Mouse (Mus musculus) limb, embryonic 10.5 days (tissue): ENCODE results near the gene Gm14597. TPM values are rescaled to one million over a fixed set of nuclear protein-coding genes. Genes with fewer than 3 reads are reported as not detected.
A peak's percentile ranks its signal among the peaks of the same experiment; 100 is the strongest.
"Not testable (repeated sequence)": the region's sequence is repeated elsewhere in the genome, so short reads cannot be mapped to it uniquely, and the experiment has no call there.

Experiments used
- DNase-seq: peaks from one replicate; pipeline ENCODE4 v3.0.0-alpha.2; 2017; ENCODE audit warnings: low spot score
- H3K27ac ChIP-seq: fragments of 300-500 bp; sonication (generic); 2 replicates; pipeline ENCODE4 v1.5.1; 2016; ENCODE audit warnings: mild to moderate bottlenecking
- H3K27me3 ChIP-seq: fragments of 300-500 bp; sonication (generic); 2 replicates; pipeline ENCODE4 v1.6.1; 2016; ENCODE audit warnings: low read depth, mild to moderate bottlenecking; ENCODE audit not compliant: poor library complexity, severe bottlenecking
- H3K36me3 ChIP-seq: fragments of 300-500 bp; sonication (generic); 2 replicates; pipeline ENCODE4 v1.6.1; 2016; ENCODE audit warnings: mild to moderate bottlenecking, moderate library complexity
- H3K4me1 ChIP-seq: fragments of 300-500 bp; sonication (generic); 2 replicates; pipeline ENCODE4 v1.6.1; 2016
- H3K4me3 ChIP-seq: fragments of 300-500 bp; sonication (generic); 2 replicates; pipeline ENCODE4 v1.5.1; 2016; ENCODE audit warnings: mild to moderate bottlenecking, moderate library complexity
- H3K9me3 ChIP-seq: fragments of 300-500 bp; sonication (generic); replicated peaks from 2 replicates; pipeline ENCODE4 v1.6.1; 2016; ENCODE audit warnings: mild to moderate bottlenecking
- WGBS: fragments of 180-500 bp; shearing (Covaris S2); methylation state at CpG from one replicate; pipeline ENCODE4 v1.1.7; 2016; 5-methylcytosine and 5-hydroxymethylcytosine counted together
- polyA plus RNA-seq: library from polyadenylated mRNA; unstranded; fragments of >200 nt; fragmentation: Nextera tagmentation; extraction: Ambion mirVana; gene quantifications from 2 replicates; pipeline ENCODE4 v1.2.1, GENCODE M21; 2016

Gene Gm14597
- polyA plus RNA-seq, result not detected in 2 replicates

- H3K9me3 ChIP-seq, H3K27me3 ChIP-seq, DNase-seq, H3K36me3 ChIP-seq, H3K4me1 ChIP-seq: not testable (repeated sequence)
- peak within 1 kb of the TSS; percentile 49 for H3K4me3 ChIP-seq
- 56% methylated on average over 3 of the region's 4 CpGs for WGBS
- 0 out of 2 replicates have a peak within 1 kb of the TSS, but pooled peaks have one; percentile 64 for H3K27ac ChIP-seq
Observed at GRCm38 (mm10) chrX:53608879-53609278, at the start of gene Gm14597. TSS of gene Gm14597 (minus strand) at chrX:53608979.

DNA sequence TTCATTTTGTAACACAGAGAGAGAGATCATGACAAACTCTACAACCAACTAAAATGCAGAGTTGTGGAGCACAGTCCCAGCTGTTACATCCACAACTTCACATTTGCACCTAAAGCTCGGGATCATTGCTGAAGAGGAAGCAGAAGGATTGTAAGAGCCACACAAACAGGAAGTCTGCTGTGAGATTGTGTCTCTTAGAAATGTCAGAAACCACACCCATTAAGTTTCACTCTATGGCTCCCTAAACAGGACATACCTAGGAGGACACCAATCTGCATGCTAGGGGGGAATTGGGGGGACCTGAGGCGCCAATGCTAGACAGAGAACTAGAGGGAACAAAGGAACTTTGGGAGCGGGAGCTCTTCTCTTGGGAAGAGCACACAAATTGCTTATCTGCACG lies 44.1 kb upstream of the Gm14597 start:
- H3K4me3 ChIP-seq, H3K9me3 ChIP-seq, H3K36me3 ChIP-seq, H3K27me3 ChIP-seq, H3K4me1 ChIP-seq, H3K27ac ChIP-seq, DNase-seq: not testable (repeated sequence)
- WGBS, result 71% methylated on average over 4 of the region's 4 CpGs

GRCm38 (mm10) chrX:53645885-53646284 lies 37.1 kb upstream of the Gm14597 start:
- DNase-seq, result no peak
- WGBS, result 88% methylated on average over 6 of the region's 6 CpGs
- no peak overlapping the region for H3K27ac ChIP-seq
- H3K27me3 ChIP-seq, result no peaks in the 10 kb centered on the region
- H3K9me3 ChIP-seq, result no peaks in the 10 kb centered on the region
- H3K36me3 ChIP-seq, result no peaks in the 10 kb centered on the region
- H3K4me1 ChIP-seq, result no peaks in the 10 kb centered on the region
- H3K4me3 ChIP-seq, result no peak overlapping the region

GRCm38 (mm10) chrX:53642980-53643961 lies 34.5 kb upstream of the Gm14597 start, which contains the start of gene Rtl8a:
TSS of gene Rtl8a (minus strand) at chrX:53643682.
- peak; percentile 83 for DNase-seq
- peak within 1 kb of the TSS; percentile 37 for H3K4me3 ChIP-seq
- not testable (repeated sequence) for H3K9me3 ChIP-seq, H3K4me1 ChIP-seq, H3K27me3 ChIP-seq, H3K36me3 ChIP-seq, H3K27ac ChIP-seq
- WGBS, result 8% methylated on average over 14 of the region's 50 CpGs

DNA sequence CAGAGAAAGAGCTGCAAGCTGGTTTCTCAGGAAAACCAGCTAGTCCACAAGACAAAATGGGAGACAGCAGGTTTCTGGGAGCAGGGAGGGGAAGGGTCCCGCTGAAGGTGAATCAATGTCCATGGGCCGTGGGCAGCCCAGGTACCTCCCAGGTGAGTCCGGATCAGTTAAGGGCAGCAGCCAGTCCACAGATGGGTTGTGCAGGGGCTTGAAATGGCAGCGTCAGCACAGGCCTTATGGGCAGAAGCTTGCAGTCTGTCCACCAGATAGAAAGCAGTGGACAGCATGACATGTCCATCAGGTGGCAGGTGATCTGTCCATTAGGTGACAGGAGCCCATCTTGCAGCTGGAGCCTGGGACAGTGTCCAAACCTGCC lies 33.8 kb upstream of the Gm14597 start:
- not testable (repeated sequence) for H3K27ac ChIP-seq, H3K27me3 ChIP-seq, H3K9me3 ChIP-seq, H3K4me3 ChIP-seq, H3K36me3 ChIP-seq, H3K4me1 ChIP-seq, DNase-seq
- WGBS, result 68% methylated on average over 4 of the region's 4 CpGs

DNA sequence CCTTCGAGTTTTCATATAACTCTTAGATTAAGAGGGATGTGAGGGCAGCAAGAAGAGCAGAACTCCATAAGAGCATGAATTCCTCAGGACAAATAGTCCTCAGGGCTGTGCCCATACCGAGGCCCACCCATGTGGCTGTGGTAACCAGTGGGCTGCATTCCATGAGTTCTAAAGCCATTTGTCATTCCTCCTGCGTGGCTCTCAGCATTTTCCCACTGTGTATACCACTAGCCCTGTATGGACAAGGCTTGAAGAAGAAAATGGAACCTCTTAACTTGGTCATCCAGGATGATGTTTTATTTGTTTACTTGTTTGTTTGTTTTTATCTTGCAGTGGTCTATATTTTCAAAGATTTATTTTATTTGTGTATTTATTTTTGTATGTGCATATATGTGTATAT lies 29.3 kb upstream of the Gm14597 start:
- 60% methylated on average over 3 of the region's 3 CpGs for WGBS
- H3K27ac ChIP-seq, H3K9me3 ChIP-seq, H3K4me3 ChIP-seq, H3K36me3 ChIP-seq, H3K4me1 ChIP-seq, H3K27me3 ChIP-seq, DNase-seq: not testable (repeated sequence)

GRCm38 (mm10) chrX:53611395-53611794 lies 2.6 kb upstream of the Gm14597 start:
- not testable (repeated sequence) for H3K4me3 ChIP-seq, H3K27me3 ChIP-seq, H3K27ac ChIP-seq, H3K4me1 ChIP-seq, H3K9me3 ChIP-seq, DNase-seq, H3K36me3 ChIP-seq

DNA sequence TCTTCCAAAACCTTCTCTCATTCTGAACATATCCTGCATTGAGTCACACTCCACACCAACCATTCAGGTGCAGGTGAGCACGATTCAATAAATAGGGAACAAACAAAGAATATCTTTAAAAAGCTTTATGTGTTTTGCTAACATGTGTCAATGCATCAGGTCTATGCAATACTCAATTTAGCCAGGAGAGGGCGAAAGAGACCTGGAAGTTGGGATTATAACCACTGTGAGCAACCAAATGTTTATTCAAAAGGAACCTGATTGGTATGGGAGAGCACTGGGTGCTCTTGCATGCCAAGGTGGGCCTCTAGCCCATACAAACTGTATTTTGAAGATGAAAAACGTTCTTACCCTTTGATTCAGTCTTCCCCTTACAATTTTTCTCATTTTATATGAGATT lies 1.8 kb upstream of the Gm14597 start:
- Histone ChIP-seq H3K4me3 (no peak overlapping the region), H3K4me1 (peaks cover 5% of the 10 kb centered on the region; the same call in 1 of the 2 replicates), H3K27me3 (no peaks in the 10 kb centered on the region), H3K36me3 (no peaks in the 10 kb centered on the region), H3K27ac (no peak overlapping the region), H3K9me3 (no peaks in the 10 kb centered on the region)
- 6% methylated on average over 3 of the region's 3 CpGs for WGBS
- DNase-seq, result peak; percentile 41

DNA sequence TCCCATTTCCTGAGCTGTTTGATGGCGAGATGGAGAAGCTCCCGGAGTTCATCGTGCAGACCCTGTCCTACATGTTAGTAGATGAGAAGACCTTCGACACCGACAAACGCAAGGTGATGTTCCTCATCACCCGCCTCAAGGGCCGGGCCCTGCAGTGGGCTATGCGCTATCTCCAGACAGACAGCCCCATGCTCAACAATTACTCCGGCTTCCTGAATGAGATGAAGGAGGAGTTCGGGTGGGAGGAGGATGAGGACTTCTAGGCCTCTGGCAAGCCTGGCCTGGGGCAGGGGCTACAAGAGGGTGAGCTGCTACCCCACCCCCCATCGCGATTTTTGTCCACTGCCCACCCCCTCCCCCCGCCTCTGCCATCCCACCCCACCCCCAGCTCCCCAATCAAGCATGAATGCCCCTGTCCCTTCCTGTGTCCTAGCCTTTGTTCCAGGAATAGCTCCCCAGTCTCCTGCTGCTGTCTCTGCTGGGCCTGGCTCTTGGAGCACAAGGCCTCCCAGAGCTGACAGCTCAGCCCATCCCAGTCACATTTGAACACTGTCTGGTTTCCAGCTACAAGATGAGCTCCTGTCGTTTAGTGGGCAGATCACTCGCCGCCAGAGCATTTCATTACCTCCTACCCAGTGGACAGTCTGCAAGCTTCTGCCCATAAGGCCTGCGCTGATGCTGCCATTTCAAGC lies 511 bp downstream of the Gm14597 start:
- no peaks in the 10 kb centered on the region for H3K9me3 ChIP-seq
- no peak for DNase-seq
- H3K4me3 ChIP-seq, result peak overlapping the region; percentile 49
- 0 out of 2 replicates have a peak overlapping the region, but pooled peaks have one; percentile 64 for H3K27ac ChIP-seq
- H3K4me1 ChIP-seq, result peaks cover 5% of the 10 kb centered on the region; the same call in 1 of the 2 replicates
- no peaks in the 10 kb centered on the region for H3K27me3 ChIP-seq
- WGBS, result 25% methylated on average over 18 of the region's 18 CpGs
- no peaks in the 10 kb centered on the region for H3K36me3 ChIP-seq

DNA sequence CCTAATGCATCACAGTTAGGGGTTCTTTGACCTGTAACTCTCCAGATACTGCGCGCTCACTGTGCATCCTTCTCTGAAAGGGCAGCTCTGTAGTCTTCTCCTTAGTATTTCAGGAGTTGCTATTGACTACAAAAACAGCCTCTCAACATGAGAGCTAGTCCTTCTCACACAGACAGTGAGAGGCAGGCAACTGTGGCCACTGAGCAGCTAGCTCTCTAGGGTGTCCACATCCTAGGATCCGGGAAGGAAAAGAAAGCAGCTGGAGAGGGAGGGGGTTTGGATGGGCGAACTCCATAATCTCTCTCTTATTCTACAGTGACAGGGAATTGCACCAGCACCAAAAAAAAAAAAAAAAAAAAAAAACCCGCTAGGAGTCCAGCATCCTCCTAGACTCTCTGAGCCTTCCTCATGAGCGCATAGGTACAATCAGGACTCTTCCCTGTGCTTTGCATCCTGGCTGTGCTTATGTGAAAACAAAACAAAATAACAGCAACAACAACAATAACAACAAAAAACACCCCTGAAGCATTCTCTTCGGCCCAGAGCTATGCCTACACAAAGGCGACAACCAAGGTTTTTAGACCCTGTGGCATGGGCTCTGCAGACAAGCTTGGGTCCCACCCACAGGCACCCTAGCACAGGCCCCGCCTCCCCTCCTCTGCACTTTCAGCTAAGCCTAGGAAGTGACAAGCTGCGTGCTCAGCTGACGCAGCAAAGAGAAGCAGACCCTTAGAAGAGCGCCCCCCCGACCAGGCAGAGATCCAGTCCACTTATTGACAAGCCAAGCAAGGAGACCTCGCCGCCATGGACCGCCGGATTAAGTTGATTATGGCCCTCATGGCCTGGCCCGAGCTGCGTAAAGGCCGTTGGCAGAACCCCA lies 1.3 kb downstream of the Gm14597 start, which contains the start of gene Rtl8c:
Gene Rtl8c, plus strand, starts transcription at position 791 of the 880 bp plus-strand sequence.
- no peaks in the 10 kb centered on the region for H3K36me3 ChIP-seq
- H3K4me1 ChIP-seq, result peaks cover 5% of the 10 kb centered on the region; the same call in 1 of the 2 replicates
- no peaks in the 10 kb centered on the region for H3K9me3 ChIP-seq
- no peaks in the 10 kb centered on the region for H3K27me3 ChIP-seq
- 0 out of 2 replicates have a peak within 1 kb of the TSS, but pooled peaks have one; percentile 64 for H3K27ac ChIP-seq
- DNase-seq, result peak; percentile 54
- WGBS, result 20% methylated on average over 19 of the region's 20 CpGs
- H3K4me3 ChIP-seq, result peak within 1 kb of the TSS; percentile 49

- DNase-seq, H3K4me1 ChIP-seq, H3K36me3 ChIP-seq, H3K4me3 ChIP-seq, H3K27ac ChIP-seq, H3K9me3 ChIP-seq, H3K27me3 ChIP-seq: not testable (repeated sequence)
- WGBS, result 19% methylated on average over 1 of the region's 1 CpGs
Observed at GRCm38 (mm10) chrX:53606176-53606575, 2.6 kb downstream of the Gm14597 start.

DNA sequence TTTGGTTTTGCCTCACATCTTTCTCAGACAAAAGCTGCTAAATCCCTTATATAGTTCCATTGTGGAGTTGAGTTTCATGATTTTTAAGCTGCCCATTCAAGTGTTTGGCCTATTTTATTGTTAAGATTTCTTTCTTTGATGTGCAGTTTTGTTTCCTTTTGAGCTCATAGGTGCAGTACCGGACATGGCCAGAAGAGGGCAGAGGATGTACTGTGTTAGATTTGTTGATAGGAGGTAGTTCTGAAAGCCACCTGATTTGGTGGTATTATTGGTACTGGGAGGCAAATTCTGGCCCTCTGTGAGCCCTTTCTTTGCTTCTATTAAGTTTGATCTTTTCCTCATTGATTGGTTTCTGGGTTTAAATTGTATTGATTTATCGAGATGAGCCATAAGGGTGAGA lies 8.8 kb downstream of the Gm14597 start:
- not testable (repeated sequence) for H3K27ac ChIP-seq, H3K27me3 ChIP-seq, H3K4me3 ChIP-seq, H3K36me3 ChIP-seq, H3K9me3 ChIP-seq, H3K4me1 ChIP-seq, DNase-seq
- 53% methylated on average over 2 of the region's 2 CpGs for WGBS
